In genomic region chr1:172027010-172027808, GRCm38 (mm10) we compare ENCODE assay signal across 8 mouse cellular contexts. TPM values are rescaled to one million over a fixed set of nuclear protein-coding genes. Genes with fewer than 3 reads are reported as not detected.
A peak's percentile ranks its signal among the peaks of the same experiment; 100 is the strongest.
DNase-seq lines count a peak whose midpoint lies in the region; ATAC-seq and TF ChIP-seq lines count a peak whose summit lies in the region.

No protein-coding gene starts in this region.

- peak; percentile 49 to 66 for DNase-seq in CD8-positive naive resting alpha-beta T cell, adult 2 months (ENCODE audit: low read depth in 2 of 2, low spot score in 2 of 2)
- DNase-seq in c-Kit-positive CD71-negative TER-119-negative erythroid progenitor cells, embryonic 14.5 days (ENCODE audit: low read depth): peak; percentile 68
- DNase-seq in heart, postnatal 0 days (ENCODE audit: low spot score): peak; percentile 79
- DNase-seq in kidney, postnatal 36 days: peak; percentile 87 to 96
- peak; percentile 29 to 41 (median 31) for DNase-seq in liver, embryonic 14.5 days (ENCODE audit: low read depth in 3 of 3, low spot score in 3 of 3)
- DNase-seq in neural tube, embryonic 11.5 days (ENCODE audit: low spot score): peak; percentile 95

- H3K9ac ChIP-seq in forebrain, embryonic 13.5 days: peak overlapping the region; percentile 98
- peak overlapping the region; percentile 86 for H3K9ac ChIP-seq in heart, postnatal 0 days (replicated peaks; ENCODE audit: low read depth, low read length)
- H3K9ac ChIP-seq in liver, embryonic 14.5 days (replicated peaks): peak overlapping the region; percentile 39
- peak overlapping the region; percentile 98 for H3K9ac ChIP-seq in neural tube, embryonic 11.5 days (ENCODE audit: low read length)
- peak overlapping the region; percentile 80 for H3K9ac ChIP-seq in stomach, embryonic 15.5 days

- TF ChIP-seq CTCF in heart, postnatal 0 days (IDR thresholded peaks at IDR 0.05; ENCODE audit: low read depth): no peak
- no peak for TF ChIP-seq CTCF in liver, embryonic 14.5 days (IDR thresholded peaks at IDR 0.05; ENCODE audit: low read depth)

- no peak for TF ChIP-seq EP300 in heart, postnatal 0 days (IDR thresholded peaks at IDR 0.05; ENCODE audit: low read depth)
- no peak for TF ChIP-seq EP300 in liver, embryonic 14.5 days (IDR thresholded peaks at IDR 0.05; ENCODE audit: low read depth)

- peak overlapping the region; percentile 95 for H3K4me3 ChIP-seq in forebrain, embryonic 13.5 days
- H3K4me3 ChIP-seq in heart, postnatal 0 days (ENCODE audit: low read depth, low read length): peak overlapping the region; percentile 90
- H3K4me3 ChIP-seq in liver, embryonic 14.5 days (ENCODE audit: insufficient read depth in 1 of 2, low read depth in 2 of 2, low read length in 2 of 2): peak overlapping the region; percentile 54 to 63
- H3K4me3 ChIP-seq in neural tube, embryonic 11.5 days (ENCODE audit: low read depth, low read length): peak overlapping the region; percentile 94
- peak overlapping the region; percentile 89 for H3K4me3 ChIP-seq in stomach, embryonic 15.5 days (replicated peaks)

- ATAC-seq in forebrain, embryonic 13.5 days: peak; percentile 87
- peak; percentile 88 for ATAC-seq in heart, postnatal 0 days (ENCODE audit: insufficient read depth, low read depth)
- peak; percentile 82 for ATAC-seq in liver, embryonic 14.5 days (ENCODE audit: insufficient read depth)
- ATAC-seq in neural tube, embryonic 11.5 days (ENCODE audit: insufficient read depth, low FRiP score, low TSS enrichment): peak; percentile 86
- ATAC-seq in stomach, embryonic 15.5 days (ENCODE audit: insufficient read depth, low FRiP score, low read depth): peak; percentile 86

- H3K36me3 ChIP-seq in forebrain, embryonic 13.5 days (ENCODE audit: poor library complexity, severe bottlenecking): peaks cover 9% of the 10 kb centered on the region; the same call in 1 of the 2 replicates
- no peaks in the 10 kb centered on the region for H3K36me3 ChIP-seq in heart, postnatal 0 days (replicated peaks; ENCODE audit: control insufficient read depth, insufficient read depth, low read length)
- H3K36me3 ChIP-seq in liver, embryonic 14.5 days (replicated peaks; ENCODE audit: control insufficient read depth, insufficient read depth, low read depth): no peaks in the 10 kb centered on the region
- H3K36me3 ChIP-seq in neural tube, embryonic 11.5 days (ENCODE audit: control insufficient read depth, insufficient read depth, low read length): no peaks in the 10 kb centered on the region
- H3K36me3 ChIP-seq in stomach, embryonic 15.5 days: no peaks in the 10 kb centered on the region

- peaks cover 60% of the 10 kb centered on the region for H3K4me1 ChIP-seq in forebrain, embryonic 13.5 days
- H3K4me1 ChIP-seq in heart, postnatal 0 days (ENCODE audit: control insufficient read depth, insufficient read depth): peaks cover 25% of the 10 kb centered on the region
- peaks cover 0 to 7% of the 10 kb centered on the region in 2 experiments; a peak in 2 of 4 replicates for H3K4me1 ChIP-seq in liver, embryonic 14.5 days (replicated peaks; ENCODE audit: control insufficient read depth in 2 of 2, insufficient read depth in 2 of 2, low read length in 1 of 2)
- peaks cover 48% of the 10 kb centered on the region for H3K4me1 ChIP-seq in neural tube, embryonic 11.5 days (ENCODE audit: control insufficient read depth, insufficient read depth, low read length)
- H3K4me1 ChIP-seq in stomach, embryonic 15.5 days: peaks cover 25% of the 10 kb centered on the region

- no peaks in the 10 kb centered on the region for H3K9me3 ChIP-seq in forebrain, embryonic 13.5 days (replicated peaks)
- no peaks in the 10 kb centered on the region for H3K9me3 ChIP-seq in heart, postnatal 0 days (replicated peaks; ENCODE audit: control insufficient read depth, low read length)
- no peaks in the 10 kb centered on the region for H3K9me3 ChIP-seq in liver, embryonic 14.5 days (ENCODE audit: control insufficient read depth, low read length)
- no peaks in the 10 kb centered on the region for H3K9me3 ChIP-seq in neural tube, embryonic 11.5 days (ENCODE audit: control insufficient read depth, low read length)
- no peaks in the 10 kb centered on the region for H3K9me3 ChIP-seq in stomach, embryonic 15.5 days

- H3K27me3 ChIP-seq in forebrain, embryonic 13.5 days: no peaks in the 10 kb centered on the region
- H3K27me3 ChIP-seq in heart, postnatal 0 days (ENCODE audit: control insufficient read depth, insufficient read depth, low read length): no peaks in the 10 kb centered on the region
- no peaks in the 10 kb centered on the region; the same call in 1 of the 2 replicates for H3K27me3 ChIP-seq in liver, embryonic 14.5 days (ENCODE audit: control insufficient read depth, insufficient read depth, low read length)
- no peaks in the 10 kb centered on the region for H3K27me3 ChIP-seq in neural tube, embryonic 11.5 days (ENCODE audit: control insufficient read depth, insufficient read depth, low read length)
- H3K27me3 ChIP-seq in stomach, embryonic 15.5 days (replicated peaks): no peaks in the 10 kb centered on the region

- peak overlapping the region; percentile 99 for H3K27ac ChIP-seq in forebrain, embryonic 13.5 days
- H3K27ac ChIP-seq in heart, postnatal 0 days (ENCODE audit: low read depth): peak overlapping the region; percentile 68
- no peak overlapping the region for H3K27ac ChIP-seq in liver, embryonic 14.5 days
- H3K27ac ChIP-seq in neural tube, embryonic 11.5 days (ENCODE audit: low read depth, low read length): peak overlapping the region; percentile 93
- H3K27ac ChIP-seq in stomach, embryonic 15.5 days: peak overlapping the region; percentile 86

- H3K4me2 ChIP-seq in forebrain, embryonic 13.5 days: peak overlapping the region; percentile 96
- H3K4me2 ChIP-seq in heart, postnatal 0 days (ENCODE audit: low read depth, low read length): peak overlapping the region; percentile 93
- peak overlapping the region; percentile 63 for H3K4me2 ChIP-seq in liver, embryonic 14.5 days (ENCODE audit: low read depth)
- peak overlapping the region; percentile 81 for H3K4me2 ChIP-seq in neural tube, embryonic 11.5 days (ENCODE audit: low read depth)
- H3K4me2 ChIP-seq in stomach, embryonic 15.5 days: peak overlapping the region; percentile 73

- under 1% methylated on average over 42 of the region's 54 CpGs for WGBS in forebrain, embryonic 13.5 days
- WGBS in heart, postnatal 0 days: 1% methylated on average over 52 of the region's 54 CpGs
- WGBS in liver, embryonic 14.5 days (ENCODE audit: insufficient replicate concordance): 2% methylated on average over 46 of the region's 54 CpGs
- WGBS in neural tube, embryonic 11.5 days: under 1% methylated on average over 43 of the region's 54 CpGs
- WGBS in stomach, embryonic 15.5 days: 1% methylated on average over 49 of the region's 54 CpGs

RNA-seq across cellular contexts. Expression of gene Vangl2, which starts 1.0 kb away (rescaled TPM):
- polyA plus RNA-seq in forebrain, embryonic 13.5 days (2015; fragmentation: Nextera tagmentation; extraction: Ambion mirVana): 55.0 and 55.4 TPM in 2 replicates
- 11.2 and 11.4 TPM in 2 replicates for total RNA-seq in heart, postnatal 0 days (2014; rRNA removed; ENCODE audit: low replicate concordance)
- 4.7 and 5.2 TPM in 2 replicates for polyA plus RNA-seq in heart, postnatal 0 days (2015; fragmentation: Nextera tagmentation; extraction: Ambion mirVana)
- 0.73 and 0.90 TPM in 2 replicates for polyA plus RNA-seq in liver, embryonic 14.5 days (2012; rRNA removed)
- polyA plus RNA-seq in liver, embryonic 14.5 days (2014; fragmentation: Nextera tagmentation; extraction: Ambion mirVana): 0.56 and 0.69 TPM in 2 replicates
- 62.0 and 69.0 TPM in 2 replicates for polyA plus RNA-seq in neural tube, embryonic 11.5 days (2014; fragmentation: Nextera tagmentation; extraction: Ambion mirVana)
- polyA plus RNA-seq in stomach, embryonic 15.5 days (2015; fragmentation: Nextera tagmentation; extraction: Ambion mirVana): 9.9 and 11.3 TPM in 2 replicates

RNA-seq across cellular contexts. Expression of gene Nhlh1, which starts 30.2 kb away (rescaled TPM):
- 7.3 and 7.8 TPM in 2 replicates for polyA plus RNA-seq in forebrain, embryonic 13.5 days (2015; fragmentation: Nextera tagmentation; extraction: Ambion mirVana)
- not detected in 2 replicates for total RNA-seq in heart, postnatal 0 days (2014; rRNA removed; ENCODE audit: low replicate concordance)
- polyA plus RNA-seq in heart, postnatal 0 days (2015; fragmentation: Nextera tagmentation; extraction: Ambion mirVana): not detected in 2 replicates
- polyA plus RNA-seq in liver, embryonic 14.5 days (2012; rRNA removed): not detected in 2 replicates
- polyA plus RNA-seq in liver, embryonic 14.5 days (2014; fragmentation: Nextera tagmentation; extraction: Ambion mirVana): not detected in 2 replicates
- polyA plus RNA-seq in neural tube, embryonic 11.5 days (2014; fragmentation: Nextera tagmentation; extraction: Ambion mirVana): 13.8 and 15.7 TPM in 2 replicates
- polyA plus RNA-seq in stomach, embryonic 15.5 days (2015; fragmentation: Nextera tagmentation; extraction: Ambion mirVana): not detected in 2 replicates

RNA-seq across cellular contexts. Expression of gene Copa, which starts 55.1 kb away (rescaled TPM):
- 174 and 194 TPM in 2 replicates for polyA plus RNA-seq in forebrain, embryonic 13.5 days (2015; fragmentation: Nextera tagmentation; extraction: Ambion mirVana)
- 148 and 174 TPM in 2 replicates for total RNA-seq in heart, postnatal 0 days (2014; rRNA removed; ENCODE audit: low replicate concordance)
- 101 and 102 TPM in 2 replicates for polyA plus RNA-seq in heart, postnatal 0 days (2015; fragmentation: Nextera tagmentation; extraction: Ambion mirVana)
- polyA plus RNA-seq in liver, embryonic 14.5 days (2012; rRNA removed): 28.9 and 29.1 TPM in 2 replicates
- polyA plus RNA-seq in liver, embryonic 14.5 days (2014; fragmentation: Nextera tagmentation; extraction: Ambion mirVana): 49.6 and 54.6 TPM in 2 replicates
- 219 and 225 TPM in 2 replicates for polyA plus RNA-seq in neural tube, embryonic 11.5 days (2014; fragmentation: Nextera tagmentation; extraction: Ambion mirVana)
- polyA plus RNA-seq in stomach, embryonic 15.5 days (2015; fragmentation: Nextera tagmentation; extraction: Ambion mirVana): 190 and 220 TPM in 2 replicates

RNA-seq across cellular contexts. Expression of gene Ncstn, which starts 55.4 kb away (rescaled TPM):
- polyA plus RNA-seq in forebrain, embryonic 13.5 days (2015; fragmentation: Nextera tagmentation; extraction: Ambion mirVana): 95.5 and 106 TPM in 2 replicates
- total RNA-seq in heart, postnatal 0 days (2014; rRNA removed; ENCODE audit: low replicate concordance): 53.4 and 87.3 TPM in 2 replicates
- polyA plus RNA-seq in heart, postnatal 0 days (2015; fragmentation: Nextera tagmentation; extraction: Ambion mirVana): 63.9 and 68.1 TPM in 2 replicates
- polyA plus RNA-seq in liver, embryonic 14.5 days (2012; rRNA removed): 22.2 and 22.6 TPM in 2 replicates
- polyA plus RNA-seq in liver, embryonic 14.5 days (2014; fragmentation: Nextera tagmentation; extraction: Ambion mirVana): 24.6 and 28.4 TPM in 2 replicates
- 122 and 132 TPM in 2 replicates for polyA plus RNA-seq in neural tube, embryonic 11.5 days (2014; fragmentation: Nextera tagmentation; extraction: Ambion mirVana)
- 114 and 133 TPM in 2 replicates for polyA plus RNA-seq in stomach, embryonic 15.5 days (2015; fragmentation: Nextera tagmentation; extraction: Ambion mirVana)

Comparison
In these comparisons a context has a peak if more than half of its experiments do, and no peak if none do; other contexts are left out.
1. DNase-seq: peak in every context shown above with its lines; median percentile 95 in neural tube, embryonic 11.5 days; 92 in kidney, postnatal 36 days; 79 in heart, postnatal 0 days; 68 in c-Kit-positive CD71-negative TER-119-negative erythroid progenitor cells, embryonic 14.5 days; 58 in CD8-positive naive resting alpha-beta T cell, adult 2 months; 31 in liver, embryonic 14.5 days.
2. H3K9ac ChIP-seq: peak in every context shown above with its lines; median percentile 98 in forebrain, embryonic 13.5 days; 98 in neural tube, embryonic 11.5 days; 86 in heart, postnatal 0 days; 80 in stomach, embryonic 15.5 days; 39 in liver, embryonic 14.5 days.